Mouse (Mus musculus): ENCODE data around the gene Nxph1. TPM values are rescaled to one million over a fixed set of nuclear protein-coding genes. Genes with fewer than 3 reads are reported as not detected.

Gene Nxph1
- polyA plus RNA-seq, 1 experiment from 2014 or later = 0.28 TPM

DNA sequence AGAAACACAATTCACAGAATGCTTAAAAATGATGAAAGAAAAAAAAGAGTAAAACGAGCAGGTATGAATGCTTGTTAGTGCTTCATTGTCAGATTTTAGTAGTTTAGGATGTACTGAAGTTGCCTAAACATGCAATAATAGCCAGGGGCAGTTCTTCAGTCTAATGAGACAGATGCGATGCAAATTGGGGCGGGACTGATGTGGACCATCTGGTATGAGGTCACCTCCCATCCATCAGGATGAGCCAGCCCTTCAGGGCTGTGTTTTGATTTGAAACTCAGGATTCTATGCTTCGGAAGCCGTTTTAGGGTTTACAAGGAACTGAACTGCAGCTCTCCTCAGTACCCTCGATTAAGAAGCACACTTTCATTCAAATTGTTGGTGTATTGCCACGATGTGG, 121.7 kb downstream of the Nxph1 start:
- H3K4me2 ChIP-seq (replicated peaks; ENCODE audit: low read depth) = no peak overlapping the region
- H3K27me3 ChIP-seq (ENCODE audit: control insufficient read depth, insufficient read depth, low read length) = no peaks in the 10 kb centered on the region
- H3K9ac ChIP-seq (ENCODE audit: low read length) = no peak overlapping the region
- TF ChIP-seq EP300 (optimal IDR thresholded peaks at IDR 0.05) = no peak
- no peak for TF ChIP-seq CTCF (IDR thresholded peaks at IDR 0.05; ENCODE audit: low read depth)
- no peaks in the 10 kb centered on the region for H3K36me3 ChIP-seq (ENCODE audit: control insufficient read depth, insufficient read depth, low read length)
- H3K27ac ChIP-seq (replicated peaks) = no peak overlapping the region
- no peak for DNase-seq (ENCODE audit: low spot score)
- WGBS = 53% methylated on average over 7 of the region's 7 CpGs
- H3K4me1 ChIP-seq (replicated peaks; ENCODE audit: control insufficient read depth, insufficient read depth) = no peaks in the 10 kb centered on the region
- no peak overlapping the region for H3K4me3 ChIP-seq (ENCODE audit: low read depth, low read length)
- no peaks in the 10 kb centered on the region for H3K9me3 ChIP-seq (ENCODE audit: control insufficient read depth, low read length)
- no peak for ATAC-seq (ENCODE audit: low FRiP score, low TSS enrichment)

DNA sequence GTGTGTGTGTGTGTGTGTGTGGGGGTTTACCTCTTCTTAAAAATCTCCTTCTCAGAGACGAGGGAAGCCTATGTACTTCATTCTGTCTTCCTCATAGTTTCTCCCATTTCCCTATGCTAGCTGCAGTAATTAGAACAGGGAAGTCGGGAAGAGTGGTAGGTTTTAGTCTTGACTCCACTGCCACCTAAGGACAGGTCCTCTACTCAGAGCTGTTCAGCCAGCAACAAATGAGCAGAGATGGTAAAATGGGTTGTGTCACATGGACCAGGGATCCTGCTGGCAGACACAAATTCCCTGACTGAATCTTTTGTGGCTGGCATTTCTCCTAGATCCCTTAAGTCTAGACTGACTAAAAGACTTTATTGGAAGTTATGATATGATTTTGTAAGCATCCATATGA, 128.2 kb downstream of the Nxph1 start:
- Histone ChIP-seq H3K27ac (replicated peaks) (no peak overlapping the region), H3K27me3 (ENCODE audit: control insufficient read depth, insufficient read depth, low read length) (no peaks in the 10 kb centered on the region), H3K4me2 (replicated peaks; ENCODE audit: low read depth) (no peak overlapping the region), H3K9me3 (ENCODE audit: control insufficient read depth, low read length) (no peaks in the 10 kb centered on the region), H3K9ac (ENCODE audit: low read length) (no peak overlapping the region), H3K4me1 (replicated peaks; ENCODE audit: control insufficient read depth, insufficient read depth) (no peaks in the 10 kb centered on the region), H3K36me3 (ENCODE audit: control insufficient read depth, insufficient read depth, low read length) (no peaks in the 10 kb centered on the region), H3K4me3 (ENCODE audit: low read depth, low read length) (no peak overlapping the region)
- DNase-seq (ENCODE audit: low spot score) (no peak), ATAC-seq (ENCODE audit: low FRiP score, low TSS enrichment) (no peak)
- TF ChIP-seq EP300 (optimal IDR thresholded peaks at IDR 0.05) (no peak), CTCF (IDR thresholded peaks at IDR 0.05; ENCODE audit: low read depth) (peak; percentile 23; the same call in 1 of the 2 replicates)
- 69% methylated on average over 2 of the region's 2 CpGs for WGBS

GRCm38 (mm10) chr6:9077793-9078689, 129.8 kb downstream of the Nxph1 start:
- Histone ChIP-seq H3K4me1 (replicated peaks; ENCODE audit: control insufficient read depth, insufficient read depth) (no peaks in the 10 kb centered on the region), H3K9ac (ENCODE audit: low read length) (no peak overlapping the region), H3K4me2 (replicated peaks; ENCODE audit: low read depth) (no peak overlapping the region), H3K9me3 (ENCODE audit: control insufficient read depth, low read length) (no peaks in the 10 kb centered on the region), H3K27ac (replicated peaks) (no peak overlapping the region), H3K36me3 (ENCODE audit: control insufficient read depth, insufficient read depth, low read length) (no peaks in the 10 kb centered on the region), H3K4me3 (ENCODE audit: low read depth, low read length) (no peak overlapping the region), H3K27me3 (ENCODE audit: control insufficient read depth, insufficient read depth, low read length) (no peaks in the 10 kb centered on the region)
- WGBS = 53% methylated on average over 4 of the region's 4 CpGs
- TF ChIP-seq CTCF (IDR thresholded peaks at IDR 0.05; ENCODE audit: low read depth) = no peak
- no peak for TF ChIP-seq EP300 (optimal IDR thresholded peaks at IDR 0.05)
- DNase-seq (ENCODE audit: low spot score) (no peak), ATAC-seq (ENCODE audit: low FRiP score, low TSS enrichment) (no peak)

DNA sequence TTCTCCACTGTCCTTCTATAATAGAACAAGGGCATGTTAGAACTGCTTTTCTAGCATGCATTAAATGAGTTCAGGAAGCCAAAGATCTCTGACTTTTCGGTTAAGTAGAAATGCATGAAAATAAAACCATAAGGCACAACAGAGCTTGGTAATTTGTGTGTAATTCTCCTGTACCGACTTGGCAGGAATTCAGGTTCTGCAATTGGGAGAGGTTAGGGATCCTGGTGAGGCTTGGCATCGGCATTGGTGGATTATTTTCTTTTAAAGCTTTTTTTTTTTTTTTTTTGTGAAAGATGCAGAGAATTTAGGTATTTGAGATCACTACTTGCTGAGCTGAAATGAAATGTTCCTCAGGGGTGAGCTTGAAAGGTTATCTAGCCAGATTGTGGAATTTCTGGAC, 135.6 kb downstream of the Nxph1 start:
- TF ChIP-seq CTCF (IDR thresholded peaks at IDR 0.05; ENCODE audit: low read depth) (no peak), EP300 (optimal IDR thresholded peaks at IDR 0.05) (no peak)
- no peak for DNase-seq (ENCODE audit: low spot score)
- Histone ChIP-seq H3K4me1 (replicated peaks; ENCODE audit: control insufficient read depth, insufficient read depth) (no peaks in the 10 kb centered on the region), H3K4me2 (replicated peaks; ENCODE audit: low read depth) (no peak overlapping the region), H3K27ac (replicated peaks) (no peak overlapping the region), H3K9me3 (ENCODE audit: control insufficient read depth, low read length) (no peaks in the 10 kb centered on the region), H3K36me3 (ENCODE audit: control insufficient read depth, insufficient read depth, low read length) (no peaks in the 10 kb centered on the region), H3K27me3 (ENCODE audit: control insufficient read depth, insufficient read depth, low read length) (no peaks in the 10 kb centered on the region), H3K9ac (ENCODE audit: low read length) (no peak overlapping the region), H3K4me3 (ENCODE audit: low read depth, low read length) (no peak overlapping the region)
- 76% methylated on average over 3 of the region's 3 CpGs for WGBS
- ATAC-seq (ENCODE audit: low FRiP score, low TSS enrichment) = no peak

- H3K4me2 ChIP-seq (replicated peaks; ENCODE audit: low read depth) = no peak overlapping the region
- WGBS = 66% methylated on average over 2 of the region's 2 CpGs
- H3K27ac ChIP-seq (replicated peaks) = no peak overlapping the region
- H3K4me3 ChIP-seq (ENCODE audit: low read depth, low read length) = no peak overlapping the region
- DNase-seq (ENCODE audit: low spot score) (no peak), ATAC-seq (ENCODE audit: low FRiP score, low TSS enrichment) (no peak)
- no peaks in the 10 kb centered on the region for H3K27me3 ChIP-seq (ENCODE audit: control insufficient read depth, insufficient read depth, low read length)
- no peaks in the 10 kb centered on the region for H3K36me3 ChIP-seq (ENCODE audit: control insufficient read depth, insufficient read depth, low read length)
- no peaks in the 10 kb centered on the region for H3K9me3 ChIP-seq (ENCODE audit: control insufficient read depth, low read length)
- H3K4me1 ChIP-seq (replicated peaks; ENCODE audit: control insufficient read depth, insufficient read depth) = no peaks in the 10 kb centered on the region
- TF ChIP-seq EP300 (optimal IDR thresholded peaks at IDR 0.05) = no peak
- TF ChIP-seq CTCF (IDR thresholded peaks at IDR 0.05; ENCODE audit: low read depth) = no peak
- no peak overlapping the region for H3K9ac ChIP-seq (ENCODE audit: low read length)
Measured at GRCm38 (mm10) chr6:9097345-9097744, 149.1 kb downstream of the Nxph1 start.

DNA sequence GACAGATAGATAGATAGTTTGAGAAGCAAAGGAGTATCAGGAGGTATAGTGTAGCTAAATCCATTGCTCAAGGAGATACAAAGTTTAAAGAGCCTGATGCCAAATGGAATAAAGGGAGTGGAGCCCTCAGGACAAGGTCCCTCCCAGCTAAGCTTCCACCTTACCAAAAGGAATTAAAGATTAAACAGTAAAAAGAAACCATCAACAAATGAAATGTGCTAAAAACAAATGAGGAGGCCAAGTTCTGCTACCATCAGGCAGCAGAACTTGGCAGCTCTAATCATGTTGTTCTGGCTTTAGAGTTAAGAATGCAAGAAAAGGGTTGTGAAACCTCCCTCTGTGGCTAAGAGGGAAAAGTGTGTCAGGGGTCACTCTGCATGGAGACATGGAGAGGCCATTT, 159.1 kb downstream of the Nxph1 start:
- Histone ChIP-seq H3K4me2 (replicated peaks; ENCODE audit: low read depth) (no peak overlapping the region), H3K4me3 (ENCODE audit: low read depth, low read length) (no peak overlapping the region), H3K9ac (ENCODE audit: low read length) (no peak overlapping the region), H3K27me3 (ENCODE audit: control insufficient read depth, insufficient read depth, low read length) (no peaks in the 10 kb centered on the region), H3K4me1 (replicated peaks; ENCODE audit: control insufficient read depth, insufficient read depth) (no peaks in the 10 kb centered on the region), H3K27ac (replicated peaks) (no peak overlapping the region), H3K36me3 (ENCODE audit: control insufficient read depth, insufficient read depth, low read length) (no peaks in the 10 kb centered on the region), H3K9me3 (ENCODE audit: control insufficient read depth, low read length) (no peaks in the 10 kb centered on the region)
- no peak for DNase-seq (ENCODE audit: low spot score)
- no peak for ATAC-seq (ENCODE audit: low FRiP score, low TSS enrichment)
- no peak for TF ChIP-seq CTCF (IDR thresholded peaks at IDR 0.05; ENCODE audit: low read depth)
- TF ChIP-seq EP300 (optimal IDR thresholded peaks at IDR 0.05) = no peak
